ENCODE assay signal across 8 mouse cellular contexts in genomic region chr4:117834457-117834844, GRCm38 (mm10). TPM values are rescaled to one million over a fixed set of nuclear protein-coding genes. Genes with fewer than 3 reads are reported as not detected.
DNase-seq lines count a peak whose midpoint lies in the region; ATAC-seq and TF ChIP-seq lines count a peak whose summit lies in the region.

Gene Slc6a9, plus strand, starts transcription at chr4:117834506.

- intact Hi-C loops in heart, postnatal 25 days (cut with DNase I) = no loop called here
- intact Hi-C loops in left cerebral cortex, postnatal 4 days (cut with DNase I) = loop anchor here (5.0 kb wide), 1 partner anchor 33 kb away; no protein-coding TSS in a partner anchor

- 21% methylated on average over 3 of the region's 3 CpGs for WGBS in heart, embryonic 14.5 days
- WGBS in forebrain, embryonic 11.5 days = 23% methylated on average over 3 of the region's 3 CpGs
- WGBS in stomach, embryonic 14.5 days = 22% methylated on average over 3 of the region's 3 CpGs

- no peaks in the 10 kb centered on the region for H3K36me3 ChIP-seq in heart, embryonic 14.5 days (ENCODE audit: control insufficient read depth, insufficient read depth, low read length)
- H3K36me3 ChIP-seq in ES-E14 (ENCODE audit: control insufficient read depth, insufficient read depth, low read length, poor library complexity, severe bottlenecking) = no peaks in the 10 kb centered on the region
- H3K36me3 ChIP-seq in forebrain, embryonic 11.5 days (ENCODE audit: control insufficient read depth, insufficient read depth, low read length) = no peaks in the 10 kb centered on the region
- no peaks in the 10 kb centered on the region for H3K36me3 ChIP-seq in stomach, embryonic 14.5 days (ENCODE audit: control insufficient read depth, insufficient read depth, low read length)

- H3K27ac ChIP-seq in heart, embryonic 14.5 days (replicated peaks in 1 of 2; ENCODE audit: control insufficient read depth in 1 of 2, insufficient read depth in 1 of 2, low read depth in 2 of 2, low read length in 2 of 2) = peak within 1 kb of the TSS; percentile 73 to 83
- H3K27ac ChIP-seq in ES-E14 (ENCODE audit: insufficient read depth, low read depth, low read length, poor library complexity, severe bottlenecking) = peak within 1 kb of the TSS; percentile 10; the same call in 1 of the 2 replicates
- peak within 1 kb of the TSS; percentile 58 for H3K27ac ChIP-seq in forebrain, embryonic 11.5 days (ENCODE audit: low read depth, low read length)
- H3K27ac ChIP-seq in stomach, embryonic 14.5 days (ENCODE audit: low read length) = peak within 1 kb of the TSS; percentile 83

- peak within 1 kb of the TSS; percentile 84 for H3K9ac ChIP-seq in heart, embryonic 14.5 days (ENCODE audit: low read length)
- peak within 1 kb of the TSS; percentile 88 for H3K9ac ChIP-seq in ES-E14 (ENCODE audit: insufficient read depth, low read depth, low read length, poor library complexity, severe bottlenecking)
- peak within 1 kb of the TSS; percentile 84 for H3K9ac ChIP-seq in forebrain, embryonic 11.5 days (ENCODE audit: low read length)
- H3K9ac ChIP-seq in stomach, embryonic 14.5 days (replicated peaks; ENCODE audit: low read depth, low read length) = peak within 1 kb of the TSS; percentile 53

- H3K4me3 ChIP-seq in heart, embryonic 14.5 days (ENCODE audit: control insufficient read depth in 1 of 2, insufficient read depth in 1 of 2, low read depth in 1 of 2, low read length in 2 of 2) = peak within 1 kb of the TSS; percentile 82
- H3K4me3 ChIP-seq in ES-E14 (ENCODE audit: insufficient read depth in 1 of 2, low read depth in 1 of 2, low read length in 2 of 2, poor library complexity in 1 of 2, severe bottlenecking in 1 of 2) = peak within 1 kb of the TSS; percentile 79 to 83
- H3K4me3 ChIP-seq in forebrain, embryonic 11.5 days (ENCODE audit: low read depth, low read length) = peak within 1 kb of the TSS; percentile 78
- peak within 1 kb of the TSS; percentile 72 for H3K4me3 ChIP-seq in stomach, embryonic 14.5 days (ENCODE audit: low read depth, low read length)

- H3K27me3 ChIP-seq in heart, embryonic 14.5 days (ENCODE audit: control insufficient read depth, insufficient read depth, low read length) = 0 out of 2 replicates have a peak, but pooled peaks cover 5% of the 10 kb centered on the region
- 0 out of 2 replicates have a peak, but pooled peaks cover 3% of the 10 kb centered on the region for H3K27me3 ChIP-seq in forebrain, embryonic 11.5 days (ENCODE audit: control insufficient read depth, insufficient read depth, low read length)
- H3K27me3 ChIP-seq in stomach, embryonic 14.5 days (ENCODE audit: control insufficient read depth, insufficient read depth, low read length) = no peaks in the 10 kb centered on the region

- peaks cover 21 to 37% of the 10 kb centered on the region in 2 experiments for H3K4me1 ChIP-seq in heart, embryonic 14.5 days (ENCODE audit: control insufficient read depth in 2 of 2, insufficient read depth in 2 of 2, low read length in 2 of 2)
- H3K4me1 ChIP-seq in ES-E14 (ENCODE audit: control insufficient read depth in 2 of 2, insufficient read depth in 2 of 2, low read length in 2 of 2, poor library complexity in 1 of 2) = peaks cover 0 to 15% of the 10 kb centered on the region in 2 experiments; a peak in 1 of 4 replicates
- no peaks in the 10 kb centered on the region for H3K4me1 ChIP-seq in forebrain, embryonic 11.5 days (replicated peaks; ENCODE audit: control insufficient read depth, insufficient read depth, low read length)
- H3K4me1 ChIP-seq in stomach, embryonic 14.5 days (ENCODE audit: control insufficient read depth, insufficient read depth, low read length) = peaks cover 28% of the 10 kb centered on the region; the same call in 1 of the 2 replicates

- DNase-seq in heart, postnatal 25 days (ENCODE audit: low spot score) = no peak
- DNase-seq in ES-E14 (ENCODE audit: low read depth, low spot score) = no peak
- no peak for DNase-seq in forebrain, embryonic 11.5 days (ENCODE audit: low spot score)
- DNase-seq in left cerebral cortex, postnatal 4 days = no peak
- no peak for DNase-seq in urinary bladder, postnatal 36 days (ENCODE audit: low spot score in 2 of 2)

- no peaks in the 10 kb centered on the region for H3K9me3 ChIP-seq in heart, embryonic 14.5 days (ENCODE audit: control insufficient read depth, low read length)
- H3K9me3 ChIP-seq in ES-E14 (ENCODE audit: control insufficient read depth, insufficient read depth, low read depth, low read length) = no peaks in the 10 kb centered on the region
- no peaks in the 10 kb centered on the region for H3K9me3 ChIP-seq in forebrain, embryonic 11.5 days (ENCODE audit: control insufficient read depth, low read length)
- H3K9me3 ChIP-seq in stomach, embryonic 14.5 days (ENCODE audit: control insufficient read depth, low read depth, low read length) = no peaks in the 10 kb centered on the region

- peak within 1 kb of the TSS; percentile 97 for H3K4me2 ChIP-seq in heart, embryonic 14.5 days (ENCODE audit: low read length)
- peak within 1 kb of the TSS; percentile 95 for H3K4me2 ChIP-seq in forebrain, embryonic 11.5 days (ENCODE audit: low read depth, low read length, severe bottlenecking)
- H3K4me2 ChIP-seq in stomach, embryonic 14.5 days (replicated peaks; ENCODE audit: low read depth, low read length) = peak within 1 kb of the TSS; percentile 58

- in situ Hi-C loops in ES-E14 (cut with MboI; ENCODE audit: low sequenced_read_pairs in 2 of 2, unreplicated experiment in 2 of 2) = loop anchor here (5.0 to 25.0 kb wide), 2 partner anchors 243 to 253 kb away; no protein-coding TSS in a partner anchor

- no peak for ATAC-seq in heart, embryonic 14.5 days (ENCODE audit: insufficient number of reproducible peaks, insufficient read depth, low FRiP score, low read depth)
- ATAC-seq in forebrain, embryonic 11.5 days (replicated peaks; ENCODE audit: low FRiP score) = no peak
- ATAC-seq in stomach, embryonic 14.5 days (ENCODE audit: insufficient number of reproducible peaks, insufficient read depth, low FRiP score, low read depth) = no peak
- ATAC-seq in monocyte, adult 5-6 weeks (replicated peaks; ENCODE audit: insufficient number of reproducible peaks, low FRiP score, low TSS enrichment, poor library complexity, severe bottlenecking) = no peak

TF ChIP-seq in ES-E14, 5 proteins besides CTCF, POLR2A, EP300 and RAD21:
- TF ChIP-seq ZC3H11A (IDR thresholded peaks at IDR 0.05; ENCODE audit: borderline replicate concordance, low read depth, low read length) (no peak), ZNF384 (IDR thresholded peaks at IDR 0.05; ENCODE audit: low read depth, low read length) (no peak), CHD2 (IDR thresholded peaks at IDR 0.05; ENCODE audit: low read depth, low read length) (no peak), HCFC1 (IDR thresholded peaks at IDR 0.05; ENCODE audit: borderline replicate concordance, insufficient read depth, low read length) (no peak), MAFK (IDR thresholded peaks at IDR 0.05; ENCODE audit: insufficient read depth, low read depth, low read length) (no peak)

RNA-seq across cellular contexts. Expression of gene Slc6a9, which starts in this region (rescaled TPM):
- polyA plus RNA-seq in heart, embryonic 14.5 days (2014; fragmentation: Nextera tagmentation; extraction: Ambion mirVana) = 3.6 and 5.9 TPM in 2 replicates
- 1 to 10 TPM; 2.6 to 2.7 TPM for total RNA-seq in heart, postnatal 25 days (2021)
- total RNA-seq in ES-E14 (2012; rRNA removed) = 6.9 and 23.5 TPM in 2 replicates
- polyA plus RNA-seq in forebrain, embryonic 11.5 days (2014; fragmentation: Nextera tagmentation; extraction: Ambion mirVana) = 8.1 and 9.0 TPM in 2 replicates
- total RNA-seq in left cerebral cortex, postnatal 4 days (2021) = 10 to 100 TPM; 33.4 to 34.1 TPM
- 11.0 and 11.6 TPM in 2 replicates for polyA plus RNA-seq in stomach, embryonic 14.5 days (2014; fragmentation: Nextera tagmentation; extraction: Ambion mirVana)
- total RNA-seq in monocyte, adult 5-6 weeks (2017) = 1.8 to 2.8 TPM in 2 of 3 replicates, not detected in the other

Comparison
In these comparisons a context has a peak if more than half of its experiments do, and no peak if none do; other contexts are left out.
1. H3K27ac ChIP-seq: peak in every context shown above with its lines; median percentile 83 in stomach, embryonic 14.5 days; 78 in heart, embryonic 14.5 days; 58 in forebrain, embryonic 11.5 days; 10 in ES-E14.